Mouse (Mus musculus) intestine, embryonic 16.5 days (tissue): ENCODE measurements around the gene Anxa1. TPM values are rescaled to one million over a fixed set of nuclear protein-coding genes. Genes with fewer than 3 reads are reported as not detected.

ENCODE experiments used
- ATAC-seq: fragments of 200-750 bp; cut with Nextera tagmentation; 2 replicates; pipeline ENCODE4 v1.8.0; 2017; ENCODE audit warnings: moderate TSS enrichment, moderate library complexity
- H3K27ac ChIP-seq: fragments of 300-500 bp; sonication (generic); 2 replicates; pipeline ENCODE4 v1.5.1; 2014; ENCODE audit warnings: mild to moderate bottlenecking, low read length
- H3K27me3 ChIP-seq: fragments of 300-500 bp; sonication (generic); replicated peaks from 2 replicates; pipeline ENCODE4 v1.6.1; 2014; ENCODE audit warnings: low read length, control low read depth, mixed read lengths; ENCODE audit not compliant: control insufficient read depth, insufficient read depth
- H3K36me3 ChIP-seq: fragments of 300-500 bp; sonication (generic); 2 replicates; pipeline ENCODE4 v1.6.1; 2014; ENCODE audit warnings: low read length, control low read depth; ENCODE audit not compliant: control insufficient read depth, insufficient read depth
- H3K4me1 ChIP-seq: fragments of 300-500 bp; sonication (generic); 2 replicates; pipeline ENCODE4 v1.6.1; 2014; ENCODE audit warnings: low read length, control low read depth, mixed read lengths; ENCODE audit not compliant: control insufficient read depth, insufficient read depth
- H3K4me2 ChIP-seq: fragments of 300-500 bp; sonication (generic); 2 replicates; pipeline ENCODE4 v1.6.1; 2014; ENCODE audit warnings: low read depth, low read length, control low read depth
- H3K4me3 ChIP-seq: fragments of 300-500 bp; sonication (generic); 2 replicates; pipeline ENCODE4 v1.5.1; 2014; ENCODE audit warnings: mild to moderate bottlenecking, low read length
- H3K9ac ChIP-seq: fragments of 300-500 bp; sonication (generic); 2 replicates; pipeline ENCODE4 v1.6.1; 2014; ENCODE audit warnings: low read depth, low read length
- H3K9me3 ChIP-seq: fragments of 300-500 bp; sonication (generic); 2 replicates; pipeline ENCODE4 v1.6.1; 2016; ENCODE audit warnings: low read length, control low read depth; ENCODE audit not compliant: control insufficient read depth
- WGBS: fragments of 180-500 bp; shearing (Covaris S2); extraction: QIAGEN DNeasy Blood & Tissue Kit; methylation state at CpG from one replicate; pipeline ENCODE4 v1.1.7; 2014; 5-methylcytosine and 5-hydroxymethylcytosine counted together
- polyA plus RNA-seq: library from polyadenylated mRNA; unstranded; fragments of >200 nt; fragmentation: Nextera tagmentation; extraction: Ambion mirVana; gene quantifications from 2 replicates; pipeline ENCODE4 v1.2.1, GENCODE M21; 2015

Gene Anxa1
- polyA plus RNA-seq, 1 experiment from 2014 or later: 59.5 TPM

DNA sequence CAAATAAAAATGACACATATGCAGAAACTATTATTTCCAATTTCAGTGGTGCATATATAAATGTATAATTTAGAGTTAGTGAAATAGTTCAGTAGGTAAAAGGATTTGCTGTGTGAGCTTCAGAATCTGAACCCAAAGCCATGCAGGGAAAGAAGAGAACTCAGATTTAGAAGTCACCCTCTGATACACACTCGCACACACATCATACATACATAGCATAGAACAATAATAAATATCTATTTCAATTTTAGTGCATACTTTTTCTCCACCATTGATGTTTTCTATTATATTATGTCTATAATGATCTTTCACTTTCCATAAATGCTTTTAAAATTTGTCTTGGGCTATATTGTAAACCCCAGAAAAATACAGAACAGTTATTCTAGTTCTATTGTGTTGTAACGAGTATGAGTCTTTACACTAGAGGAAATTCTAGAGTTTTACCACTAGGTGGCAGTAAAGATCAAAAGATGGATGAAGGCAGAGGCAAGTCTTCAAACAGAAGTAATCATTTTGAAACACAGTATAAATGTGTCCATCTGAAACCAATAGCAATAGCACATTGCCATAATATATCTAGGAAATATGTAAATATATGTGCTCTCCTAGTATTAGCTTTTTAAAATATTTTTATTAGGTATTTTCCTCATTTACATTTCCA lies 28.7 kb downstream of the Anxa1 start:
- H3K27me3 ChIP-seq: no peaks in the 10 kb centered on the region; the same call in 1 of the 2 replicates
- H3K9ac ChIP-seq: no peak overlapping the region
- peak; percentile 59; the same call in 1 of the 2 replicates for ATAC-seq
- H3K9me3 ChIP-seq: no peaks in the 10 kb centered on the region
- no peaks in the 10 kb centered on the region for H3K36me3 ChIP-seq
- H3K4me2 ChIP-seq: no peak overlapping the region
- no peaks in the 10 kb centered on the region for H3K4me1 ChIP-seq
- no peak overlapping the region for H3K27ac ChIP-seq
- WGBS: 52% methylated on average over 2 of the region's 2 CpGs
- no peak overlapping the region for H3K4me3 ChIP-seq

DNA sequence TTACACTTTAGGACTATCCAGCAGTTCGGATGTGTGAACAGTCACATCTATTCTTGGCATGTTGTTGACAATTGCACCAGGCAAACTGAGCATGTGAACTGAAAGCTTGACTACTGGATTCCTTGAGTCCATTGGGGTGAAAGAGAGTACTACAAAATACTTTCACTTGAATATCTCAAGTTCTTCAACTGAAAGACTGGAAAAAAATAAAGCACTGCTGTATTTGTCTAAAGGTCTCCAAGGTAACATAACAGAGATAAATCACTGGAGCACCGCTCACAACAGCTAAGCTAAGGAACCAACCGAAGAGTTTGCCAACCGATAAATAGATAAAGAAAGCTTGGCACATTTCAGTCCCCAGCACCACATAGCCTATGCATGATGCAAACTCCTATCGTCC lies 32.1 kb downstream of the Anxa1 start:
- Histone ChIP-seq H3K27me3 (no peaks in the 10 kb centered on the region; the same call in 1 of the 2 replicates), H3K27ac (no peak overlapping the region), H3K4me2 (no peak overlapping the region), H3K9me3 (no peaks in the 10 kb centered on the region), H3K9ac (no peak overlapping the region), H3K36me3 (no peaks in the 10 kb centered on the region), H3K4me3 (no peak overlapping the region), H3K4me1 (no peaks in the 10 kb centered on the region)
- 67% methylated on average over 5 of the region's 5 CpGs for WGBS
- ATAC-seq: no peak

DNA sequence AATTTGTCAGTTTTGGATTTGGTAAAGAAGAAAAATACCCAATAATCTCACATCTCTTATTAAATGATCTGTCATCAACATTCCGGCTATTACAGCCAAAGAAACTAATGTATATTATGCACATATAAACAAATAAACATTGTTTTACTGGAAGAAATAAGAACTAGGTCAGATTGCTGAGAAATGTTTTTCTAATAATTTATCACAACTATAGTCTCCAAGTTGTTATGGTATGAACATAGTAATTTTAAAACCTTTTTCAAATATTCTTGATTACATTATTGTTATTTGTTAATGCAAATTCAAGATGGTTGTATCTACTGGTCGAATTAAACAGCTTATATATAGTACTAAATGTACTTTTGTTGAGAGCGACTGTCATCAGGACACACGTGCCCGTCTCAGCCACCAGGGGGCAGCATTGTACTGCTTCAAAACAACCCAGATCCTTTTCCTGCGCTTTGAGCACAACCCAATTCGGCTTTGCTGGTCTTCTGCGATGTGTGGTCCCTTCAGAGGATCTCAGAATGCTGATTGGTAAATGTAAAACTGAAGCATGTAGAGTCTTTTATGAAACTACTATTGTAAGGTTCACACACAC lies 45.3 kb downstream of the Anxa1 start:
- no peaks in the 10 kb centered on the region for H3K36me3 ChIP-seq
- no peaks in the 10 kb centered on the region for H3K27me3 ChIP-seq
- no peaks in the 10 kb centered on the region for H3K9me3 ChIP-seq
- H3K4me1 ChIP-seq: no peaks in the 10 kb centered on the region
- no peak overlapping the region for H3K4me3 ChIP-seq
- no peak overlapping the region for H3K9ac ChIP-seq
- no peak overlapping the region for H3K27ac ChIP-seq
- WGBS: 11% methylated on average over 8 of the region's 8 CpGs
- no peak overlapping the region for H3K4me2 ChIP-seq
- peak; percentile 59; the same call in 1 of the 2 replicates for ATAC-seq

DNA sequence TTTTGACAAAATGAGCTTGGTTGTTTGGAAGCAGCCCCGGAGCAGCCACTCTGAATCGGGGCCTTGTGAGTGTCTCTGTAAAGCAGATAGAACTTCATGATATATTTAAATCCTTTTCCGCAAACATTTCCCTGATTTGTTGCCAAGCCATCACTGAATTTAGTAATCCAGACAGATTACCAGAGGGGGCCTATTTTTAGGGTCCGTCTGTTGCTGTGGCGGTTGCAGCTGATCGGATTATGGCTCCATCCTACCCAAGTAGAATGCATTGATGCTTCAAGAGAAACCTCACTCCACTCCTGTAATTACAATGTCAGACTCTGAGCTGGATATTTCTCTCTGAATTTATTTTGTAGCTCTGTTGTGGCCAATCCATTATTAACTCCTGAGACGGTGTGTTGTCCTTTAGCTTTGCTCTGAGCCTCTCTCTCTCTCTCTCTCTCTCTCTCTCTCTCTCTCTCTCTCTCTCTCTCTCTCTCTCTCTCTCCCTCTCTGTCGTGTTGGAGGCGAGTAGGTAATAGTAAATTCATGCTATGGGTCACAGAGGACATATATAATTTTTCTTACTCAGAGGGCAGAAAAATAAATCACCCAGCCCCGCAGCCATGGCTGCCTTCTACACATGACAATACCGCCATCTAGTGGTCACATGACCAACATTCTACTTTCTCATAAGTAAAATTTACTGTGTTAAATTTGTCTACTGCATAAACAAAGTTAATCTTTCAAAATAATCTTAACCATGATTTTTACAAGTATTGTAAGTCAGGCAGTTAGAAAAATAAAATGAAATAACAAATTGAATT lies 46.0 kb downstream of the Anxa1 start:
- 43% methylated on average over 11 of the region's 11 CpGs for WGBS
- H3K27ac ChIP-seq: no peak overlapping the region
- peak; percentile 56; the same call in 1 of the 2 replicates for ATAC-seq
- no peak overlapping the region for H3K9ac ChIP-seq
- no peaks in the 10 kb centered on the region for H3K27me3 ChIP-seq
- H3K4me2 ChIP-seq: no peak overlapping the region
- no peaks in the 10 kb centered on the region for H3K9me3 ChIP-seq
- H3K4me3 ChIP-seq: no peak overlapping the region
- H3K4me1 ChIP-seq: no peaks in the 10 kb centered on the region
- H3K36me3 ChIP-seq: no peaks in the 10 kb centered on the region

DNA sequence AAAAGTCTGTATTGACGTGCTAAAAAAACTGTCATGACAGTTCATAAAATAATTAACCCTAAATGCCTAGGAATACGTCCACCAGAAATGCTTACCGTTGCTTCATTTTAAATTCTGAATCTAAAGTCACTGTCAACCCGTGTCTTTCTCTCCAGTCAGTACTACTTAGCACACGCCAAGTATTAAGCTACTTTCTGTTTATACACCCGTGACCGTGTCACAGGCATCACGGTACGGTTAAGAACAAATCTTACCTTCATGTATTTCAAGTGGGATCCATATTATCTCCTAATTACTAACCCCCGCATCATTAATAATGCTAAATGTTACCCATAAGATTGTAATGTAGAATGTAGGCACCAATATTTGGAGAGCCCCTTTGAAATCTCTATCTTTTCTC lies 46.7 kb downstream of the Anxa1 start:
- H3K4me3 ChIP-seq: no peak overlapping the region
- WGBS: 80% methylated on average over 10 of the region's 10 CpGs

More for the DNA sequence above, 46.7 kb downstream of the Anxa1 start:
- no peak for ATAC-seq
- H3K36me3 ChIP-seq: no peaks in the 10 kb centered on the region
- H3K9me3 ChIP-seq: no peaks in the 10 kb centered on the region
- no peak overlapping the region for H3K27ac ChIP-seq
- no peak overlapping the region for H3K4me2 ChIP-seq
- no peaks in the 10 kb centered on the region for H3K27me3 ChIP-seq
- H3K4me1 ChIP-seq: no peaks in the 10 kb centered on the region
- H3K9ac ChIP-seq: no peak overlapping the region

Other genes with a start within 250 kb of the Anxa1 start
- 86.5 and 90.5 TPM in 2 replicates for gene Aldh1a1, start 101.8 kb upstream of the Anxa1 start, polyA plus RNA-seq